Mouse (Mus musculus) ES-E14 (cell line): ENCODE results near the gene Slc16a6. TPM values are rescaled to one million over a fixed set of nuclear protein-coding genes. Genes with fewer than 3 reads are reported as not detected.

Source experiments
- DNase-seq: peaks from one replicate; pipeline ENCODE4 v3.0.0-alpha.2; 2013; ENCODE audit warnings: low read depth, low spot score
- H3K27ac ChIP-seq: 2 replicates; pipeline ENCODE4 v1.5.1; 2012; ENCODE audit warnings: low read depth, mild to moderate bottlenecking, low read length, moderate library complexity, mixed read lengths; ENCODE audit not compliant: poor library complexity, insufficient read depth, severe bottlenecking
- H3K36me3 ChIP-seq: 2 replicates; pipeline ENCODE4 v1.6.1; 2012; ENCODE audit warnings: mild to moderate bottlenecking, low read length, moderate library complexity, mixed read lengths; ENCODE audit not compliant: control insufficient read depth, poor library complexity, insufficient read depth, severe bottlenecking
- H3K4me1 ChIP-seq, 2 experiments: fragments of 150-350 bp in 1 of 2; sonication (generic) in 1 of 2; 2 replicates each; pipeline ENCODE4 v1.6.1; 2012; ENCODE audit warnings: low read length in 2 of 2, mild to moderate bottlenecking in 1 of 2, mixed read lengths in 1 of 2; ENCODE audit not compliant: control insufficient read depth in 2 of 2, insufficient read depth in 2 of 2, poor library complexity in 1 of 2
- H3K4me3 ChIP-seq, 2 experiments: fragments of 150-350 bp in 1 of 2; sonication (generic) in 1 of 2; 2 replicates each; pipeline ENCODE4 v1.5.1; 2012; ENCODE audit warnings: low read length in 2 of 2, low read depth in 1 of 2, mild to moderate bottlenecking in 1 of 2, mixed read lengths in 1 of 2; ENCODE audit not compliant: insufficient read depth in 1 of 2, poor library complexity in 1 of 2, severe bottlenecking in 1 of 2
- H3K9ac ChIP-seq: 2 replicates; pipeline ENCODE4 v1.6.1; 2012; ENCODE audit warnings: low read depth, mild to moderate bottlenecking, low read length, mixed read lengths; ENCODE audit not compliant: poor library complexity, insufficient read depth, severe bottlenecking
- H3K9me3 ChIP-seq: fragments of 150-350 bp; sonication (generic); 2 replicates; pipeline ENCODE4 v1.6.1; 2012; ENCODE audit warnings: low read depth, mild to moderate bottlenecking, low read length; ENCODE audit not compliant: control insufficient read depth, insufficient read depth
- CHD2 ChIP-seq: IDR thresholded peaks from 2 replicates; pipeline ENCODE4 v1.6.1; 2014; ENCODE audit warnings: mild to moderate bottlenecking, low read depth, low read length, inconsistent platforms
- HCFC1 ChIP-seq: IDR thresholded peaks from 2 replicates; pipeline ENCODE4 v1.6.1; 2012; ENCODE audit warnings: low read length, inconsistent platforms, borderline replicate concordance; ENCODE audit not compliant: insufficient read depth
- MAFK ChIP-seq: IDR thresholded peaks from 2 replicates; pipeline ENCODE4 v1.6.1; 2014; ENCODE audit warnings: mild to moderate bottlenecking, low read depth, low read length, inconsistent platforms; ENCODE audit not compliant: insufficient read depth
- ZC3H11A ChIP-seq: IDR thresholded peaks from 2 replicates; pipeline ENCODE4 v1.6.1; 2012; ENCODE audit warnings: low read depth, mild to moderate bottlenecking, inconsistent platforms, low read length, borderline replicate concordance
- ZNF384 ChIP-seq: IDR thresholded peaks from 2 replicates; pipeline ENCODE4 v1.6.1; 2012; ENCODE audit warnings: low read depth, low read length, inconsistent platforms
- in situ Hi-C, 2 experiments: fragments of 600-800 bp; cut with MboI; formaldehyde crosslinking; loops; one replicate each; pipeline ENCODE4 v1.15.1; 2025; ENCODE audit warnings: low sequenced_read_pairs in 2 of 2, inconsistent platforms in 1 of 2; ENCODE audit not compliant: unreplicated experiment in 2 of 2
- total RNA-seq: library from RNA; depleted of rRNA; stranded (reverse); fragments of 300-350 nt; gene quantifications from 2 replicates; pipeline ENCODE4 v1.2.3, GENCODE M21; 2012

Slc16a6 gene
- total RNA-seq, 1 experiment, result 26.8 TPM

- no peaks in the 10 kb centered on the region for H3K36me3 ChIP-seq
These were observed 52.8 kb downstream of the Slc16a6 start for GRCm38 (mm10) chr11:109420567-109420962.

GRCm38 (mm10) chr11:109419961-109420566 lies 53.3 kb downstream of the Slc16a6 start:
- peaks cover 0 to 4% of the 10 kb centered on the region in 2 experiments; a peak in 1 of 4 replicates for H3K4me1 ChIP-seq
- H3K9ac ChIP-seq, result no peak overlapping the region
- H3K4me3 ChIP-seq, result no peak overlapping the region
- no peak for TF ChIP-seq ZC3H11A
- no peak for TF ChIP-seq ZNF384
- TF ChIP-seq CHD2, result no peak
- no peak for TF ChIP-seq MAFK
- no peak for TF ChIP-seq HCFC1
- no peak overlapping the region for H3K27ac ChIP-seq
- DNase-seq, result no peak
- H3K9me3 ChIP-seq, result no peaks in the 10 kb centered on the region
- no peaks in the 10 kb centered on the region for H3K36me3 ChIP-seq
- in situ Hi-C loops, result no loop called here

More at GRCm38 (mm10) chr11:109420567-109420962, 52.8 kb downstream of the Slc16a6 start:
- Histone ChIP-seq H3K4me3 (no peak overlapping the region), H3K27ac (no peak overlapping the region), H3K4me1 (peaks cover 0 to 4% of the 10 kb centered on the region in 2 experiments; a peak in 1 of 4 replicates), H3K9me3 (no peaks in the 10 kb centered on the region), H3K9ac (no peak overlapping the region)
- in situ Hi-C loops, result no loop called here
- DNase-seq, result no peak
- TF ChIP-seq CHD2 (no peak), MAFK (no peak), HCFC1 (no peak), ZNF384 (no peak), ZC3H11A (no peak)

- H3K36me3 ChIP-seq, result no peaks in the 10 kb centered on the region
- in situ Hi-C loops, result no loop called here
- no peak overlapping the region for H3K4me3 ChIP-seq
- H3K9ac ChIP-seq, result no peak overlapping the region
- H3K9me3 ChIP-seq, result no peaks in the 10 kb centered on the region
- H3K27ac ChIP-seq, result no peak overlapping the region
- DNase-seq, result no peak
- H3K4me1 ChIP-seq, result peaks cover 0 to 4% of the 10 kb centered on the region in 2 experiments; a peak in 1 of 4 replicates
- TF ChIP-seq ZC3H11A, result no peak
- TF ChIP-seq MAFK, result no peak
- no peak for TF ChIP-seq ZNF384
- TF ChIP-seq HCFC1, result no peak
- no peak for TF ChIP-seq CHD2
These were observed 53.9 kb downstream of the Slc16a6 start for GRCm38 (mm10) chr11:109419461-109419860.

GRCm38 (mm10) chr11:109417472-109418040 lies 55.8 kb downstream of the Slc16a6 start:
- Histone ChIP-seq H3K4me3 (no peak overlapping the region), H3K27ac (no peak overlapping the region), H3K4me1 (peaks cover 0 to 4% of the 10 kb centered on the region in 2 experiments; a peak in 1 of 4 replicates), H3K9ac (no peak overlapping the region), H3K36me3 (no peaks in the 10 kb centered on the region), H3K9me3 (no peaks in the 10 kb centered on the region)
- DNase-seq, result no peak
- no peak for TF ChIP-seq CHD2
- no peak for TF ChIP-seq MAFK
- TF ChIP-seq HCFC1, result no peak
- no peak for TF ChIP-seq ZC3H11A
- no peak for TF ChIP-seq ZNF384
- in situ Hi-C loops, result no loop called here
